Mouse (Mus musculus): ENCODE data around the gene Dgkb. TPM values are rescaled to one million over a fixed set of nuclear protein-coding genes. Genes with fewer than 3 reads are reported as not detected.
A peak's percentile ranks its signal among the peaks of the same experiment; 100 is the strongest.

Gene Dgkb
- polyA plus RNA-seq, 1 experiment from 2014 or later = 6.0 TPM

DNA sequence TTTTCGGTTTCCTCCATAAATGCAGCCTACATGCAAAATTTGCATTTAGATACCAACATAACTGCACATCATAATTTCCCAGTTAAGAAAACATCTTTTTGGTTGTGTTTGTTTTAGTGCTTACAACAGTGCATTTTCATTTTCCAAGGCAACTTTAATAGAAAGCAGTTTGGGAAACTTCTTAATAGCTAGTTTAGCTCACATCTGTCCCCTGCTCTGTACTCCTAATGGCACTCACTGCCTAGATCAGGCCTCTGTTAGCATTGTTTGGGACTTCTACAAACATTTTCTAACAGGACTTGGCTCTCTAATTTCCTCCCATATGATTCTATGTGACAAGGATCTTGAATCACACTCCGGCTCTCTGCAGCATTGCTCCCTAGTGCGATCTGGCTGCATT is 486.7 kb downstream of the Dgkb start:
- Histone ChIP-seq H3K4me3 (no peak overlapping the region), H3K4me2 (replicated peaks) (no peak overlapping the region), H3K4me1 (peaks cover 21% of the 10 kb centered on the region), H3K9me3 (no peaks in the 10 kb centered on the region), H3K9ac (replicated peaks) (no peak overlapping the region), H3K27ac (replicated peaks) (peak overlapping the region; percentile 58; the same call in 1 of the 2 replicates), H3K27me3 (no peaks in the 10 kb centered on the region), H3K36me3 (no peaks in the 10 kb centered on the region)
- WGBS = 45% methylated on average over 3 of the region's 3 CpGs
- ATAC-seq (replicated peaks) = peak; percentile 66

- Histone ChIP-seq H3K4me1 (no peaks in the 10 kb centered on the region), H3K27me3 (no peaks in the 10 kb centered on the region), H3K4me3 (no peak overlapping the region), H3K9me3 (no peaks in the 10 kb centered on the region), H3K36me3 (no peaks in the 10 kb centered on the region), H3K4me2 (replicated peaks) (no peak overlapping the region), H3K9ac (replicated peaks) (no peak overlapping the region), H3K27ac (replicated peaks) (no peak overlapping the region)
- ATAC-seq (replicated peaks) = no peak
Measured at GRCm38 (mm10) chr12:38309885-38310284, 492.4 kb downstream of the Dgkb start.

- no peak overlapping the region for H3K27ac ChIP-seq (replicated peaks)
- H3K4me3 ChIP-seq = no peak overlapping the region
- WGBS = 3% methylated on average over 1 of the region's 1 CpGs
- no peaks in the 10 kb centered on the region for H3K4me1 ChIP-seq
- 0 out of 2 replicates have a peak, but pooled peaks have one; percentile 41 for ATAC-seq (replicated peaks)
- H3K9ac ChIP-seq (replicated peaks) = no peak overlapping the region
- H3K36me3 ChIP-seq = no peaks in the 10 kb centered on the region
- no peaks in the 10 kb centered on the region for H3K27me3 ChIP-seq
- H3K9me3 ChIP-seq = no peaks in the 10 kb centered on the region
- no peak overlapping the region for H3K4me2 ChIP-seq (replicated peaks)
Measured at GRCm38 (mm10) chr12:38327729-38328271, 510.3 kb downstream of the Dgkb start.

DNA sequence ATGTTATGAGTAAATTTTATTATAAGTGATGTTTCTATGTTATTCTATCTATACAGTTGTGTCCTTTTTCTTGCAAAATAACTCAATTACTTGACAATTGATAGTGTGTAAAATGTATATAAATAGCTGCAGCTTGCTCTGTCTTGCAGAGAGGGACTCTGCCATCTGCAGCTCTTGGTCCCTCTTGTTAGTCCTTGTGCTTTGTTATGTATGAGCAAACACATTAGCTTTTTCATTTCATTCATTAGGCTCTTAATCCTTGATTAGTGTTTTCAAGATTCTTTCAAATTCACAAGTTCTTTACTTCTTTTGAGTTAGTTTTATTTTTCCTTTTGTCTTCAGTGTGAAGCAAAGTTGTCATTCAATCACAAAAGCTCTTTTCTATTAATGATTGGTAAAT is 511.3 kb downstream of the Dgkb start:
- Histone ChIP-seq H3K36me3 (no peaks in the 10 kb centered on the region), H3K4me3 (no peak overlapping the region), H3K9me3 (no peaks in the 10 kb centered on the region), H3K4me2 (replicated peaks) (no peak overlapping the region), H3K4me1 (no peaks in the 10 kb centered on the region), H3K9ac (replicated peaks) (no peak overlapping the region), H3K27ac (replicated peaks) (no peak overlapping the region), H3K27me3 (no peaks in the 10 kb centered on the region)
- peak; percentile 80 for ATAC-seq (replicated peaks)

DNA sequence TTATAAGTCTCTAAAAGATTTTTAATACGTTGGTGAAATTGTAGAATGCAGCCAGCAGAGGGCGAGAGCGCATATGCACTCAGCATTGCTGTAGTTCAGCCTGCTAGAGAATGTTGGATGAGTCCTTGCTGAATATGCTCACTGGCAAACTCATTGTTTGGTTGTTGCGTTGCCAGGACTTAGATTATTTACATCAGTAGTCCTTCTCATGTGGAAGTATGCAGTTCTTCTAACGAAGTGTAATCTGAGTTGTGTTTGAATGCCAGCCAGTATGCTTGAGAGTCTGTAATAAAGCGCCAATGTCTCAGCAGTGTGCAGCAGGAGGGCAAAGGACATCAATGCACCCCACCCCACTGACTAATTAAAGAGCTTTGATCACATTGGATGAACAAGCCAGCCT is 525.1 kb downstream of the Dgkb start:
- Histone ChIP-seq H3K9me3 (no peaks in the 10 kb centered on the region), H3K4me3 (0 out of 2 replicates have a peak overlapping the region, but pooled peaks have one; percentile 8), H3K4me2 (replicated peaks) (peak overlapping the region; percentile 17; the same call in 1 of the 2 replicates), H3K27me3 (0 out of 2 replicates have a peak, but pooled peaks cover 2% of the 10 kb centered on the region), H3K4me1 (peaks cover 4% of the 10 kb centered on the region), H3K9ac (replicated peaks) (no peak overlapping the region), H3K36me3 (no peaks in the 10 kb centered on the region), H3K27ac (replicated peaks) (no peak overlapping the region)
- peak; percentile 95 for ATAC-seq (replicated peaks)
- 3% methylated on average over 6 of the region's 6 CpGs for WGBS

- no peak for ATAC-seq (replicated peaks)
- 79% methylated on average over 3 of the region's 3 CpGs for WGBS
- H3K27ac ChIP-seq (replicated peaks) = no peak overlapping the region
- H3K36me3 ChIP-seq = no peaks in the 10 kb centered on the region
- no peaks in the 10 kb centered on the region for H3K4me1 ChIP-seq
- no peak overlapping the region for H3K4me2 ChIP-seq (replicated peaks)
- no peaks in the 10 kb centered on the region for H3K27me3 ChIP-seq
- H3K9me3 ChIP-seq = no peaks in the 10 kb centered on the region
- H3K9ac ChIP-seq (replicated peaks) = no peak overlapping the region
- H3K4me3 ChIP-seq = no peak overlapping the region
Measured at GRCm38 (mm10) chr12:38352481-38352880, 535.0 kb downstream of the Dgkb start.

- Histone ChIP-seq H3K9me3 (no peaks in the 10 kb centered on the region), H3K9ac (replicated peaks) (no peak overlapping the region), H3K27me3 (no peaks in the 10 kb centered on the region), H3K4me2 (replicated peaks) (no peak overlapping the region), H3K27ac (replicated peaks) (no peak overlapping the region), H3K4me1 (no peaks in the 10 kb centered on the region), H3K36me3 (no peaks in the 10 kb centered on the region), H3K4me3 (no peak overlapping the region)
- 74% methylated on average over 1 of the region's 1 CpGs for WGBS
- no peak for ATAC-seq (replicated peaks)
Measured at GRCm38 (mm10) chr12:38356386-38356785, 538.9 kb downstream of the Dgkb start.

- H3K4me1 ChIP-seq = no peaks in the 10 kb centered on the region
- no peaks in the 10 kb centered on the region for H3K36me3 ChIP-seq
- no peak overlapping the region for H3K9ac ChIP-seq (replicated peaks)
- H3K4me3 ChIP-seq = no peak overlapping the region
- H3K9me3 ChIP-seq = no peaks in the 10 kb centered on the region
- WGBS = 43% methylated on average over 4 of the region's 4 CpGs
- H3K27ac ChIP-seq (replicated peaks) = no peak overlapping the region
- ATAC-seq (replicated peaks) = no peak
- no peaks in the 10 kb centered on the region for H3K27me3 ChIP-seq
- no peak overlapping the region for H3K4me2 ChIP-seq (replicated peaks)
Measured at GRCm38 (mm10) chr12:38361491-38361890, 544.0 kb downstream of the Dgkb start.

DNA sequence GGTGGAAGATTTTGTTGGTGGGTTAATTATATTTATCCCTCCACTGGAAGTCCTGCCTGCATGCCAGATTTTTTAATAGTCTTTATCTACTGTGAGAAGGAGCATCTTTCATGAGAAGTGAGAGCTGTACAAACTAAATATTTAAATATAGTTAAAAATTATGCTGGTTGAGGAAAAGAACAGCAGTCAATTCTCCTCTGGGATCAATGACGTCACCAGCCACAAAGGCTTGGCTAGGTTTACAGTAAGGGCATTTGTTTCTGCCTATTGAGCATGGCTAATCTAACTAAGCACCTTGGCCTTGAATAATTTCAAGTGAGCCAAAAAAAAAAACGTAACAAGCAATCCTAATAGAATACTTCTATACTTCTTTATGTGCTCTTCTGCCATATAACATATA is 554.1 kb downstream of the Dgkb start:
- no peak overlapping the region for H3K4me2 ChIP-seq (replicated peaks)
- H3K9ac ChIP-seq (replicated peaks) = no peak overlapping the region
- H3K9me3 ChIP-seq = no peaks in the 10 kb centered on the region
- no peak overlapping the region for H3K4me3 ChIP-seq
- no peaks in the 10 kb centered on the region for H3K36me3 ChIP-seq
- no peaks in the 10 kb centered on the region for H3K27me3 ChIP-seq
- H3K27ac ChIP-seq (replicated peaks) = no peak overlapping the region
- 32% methylated on average over 2 of the region's 2 CpGs for WGBS
- H3K4me1 ChIP-seq = no peaks in the 10 kb centered on the region
- no peak for ATAC-seq (replicated peaks)

DNA sequence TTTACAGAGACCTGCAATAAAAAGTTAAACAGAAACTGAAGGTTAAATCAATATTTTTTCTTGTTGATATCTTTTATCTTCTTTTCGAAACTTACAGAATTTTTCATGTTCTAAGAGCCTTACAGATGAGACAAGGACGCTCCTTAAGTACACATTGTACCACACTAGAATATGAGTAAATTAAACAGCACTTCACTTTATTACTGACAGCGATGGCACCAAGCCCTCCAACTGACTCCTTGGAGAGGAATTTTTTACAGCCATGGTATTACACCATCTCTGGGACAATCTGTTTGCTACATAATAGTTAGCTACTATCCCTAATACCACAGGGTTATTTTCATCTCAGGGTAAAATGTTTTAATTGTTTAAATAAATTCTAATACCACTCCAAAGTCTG is 556.6 kb downstream of the Dgkb start:
- H3K36me3 ChIP-seq = no peaks in the 10 kb centered on the region
- no peak overlapping the region for H3K4me2 ChIP-seq (replicated peaks)
- no peaks in the 10 kb centered on the region for H3K4me1 ChIP-seq
- no peaks in the 10 kb centered on the region for H3K9me3 ChIP-seq
- H3K9ac ChIP-seq (replicated peaks) = no peak overlapping the region
- no peak overlapping the region for H3K4me3 ChIP-seq
- no peak for ATAC-seq (replicated peaks)
- WGBS = 90% methylated on average over 3 of the region's 3 CpGs
- H3K27me3 ChIP-seq = no peaks in the 10 kb centered on the region
- no peak overlapping the region for H3K27ac ChIP-seq (replicated peaks)

GRCm38 (mm10) chr12:38385942-38386341 is 568.4 kb downstream of the Dgkb start:
- no peaks in the 10 kb centered on the region for H3K36me3 ChIP-seq
- peaks cover 9% of the 10 kb centered on the region for H3K4me1 ChIP-seq
- H3K9ac ChIP-seq (replicated peaks) = no peak overlapping the region
- no peak overlapping the region for H3K4me2 ChIP-seq (replicated peaks)
- WGBS = 26% methylated on average over 6 of the region's 6 CpGs
- ATAC-seq (replicated peaks) = peak; percentile 82
- H3K4me3 ChIP-seq = no peak overlapping the region
- no peaks in the 10 kb centered on the region for H3K27me3 ChIP-seq
- H3K27ac ChIP-seq (replicated peaks) = no peak overlapping the region
- no peaks in the 10 kb centered on the region for H3K9me3 ChIP-seq

DNA sequence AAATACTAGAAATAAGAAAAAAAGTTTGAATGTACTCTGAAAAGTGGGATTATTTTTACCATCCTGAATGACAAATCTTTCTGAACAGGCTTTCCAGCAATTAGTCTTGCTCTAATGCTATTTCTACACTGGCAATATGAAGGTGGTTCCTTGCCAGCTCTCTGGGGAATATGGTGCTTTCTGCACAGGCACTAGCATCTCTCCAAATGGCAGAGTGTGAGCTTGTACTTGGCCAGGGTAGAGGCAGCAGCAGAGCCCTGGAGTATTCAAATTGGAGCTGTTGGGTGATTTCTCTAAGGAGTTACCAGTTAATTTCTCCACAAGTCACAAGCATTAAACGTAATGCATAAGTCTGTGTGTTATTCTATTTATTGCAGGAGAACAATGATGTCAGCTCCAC is 569.5 kb downstream of the Dgkb start:
- Histone ChIP-seq H3K4me1 (peaks cover 9% of the 10 kb centered on the region), H3K9me3 (no peaks in the 10 kb centered on the region), H3K36me3 (no peaks in the 10 kb centered on the region), H3K27me3 (no peaks in the 10 kb centered on the region), H3K9ac (replicated peaks) (no peak overlapping the region), H3K27ac (replicated peaks) (no peak overlapping the region), H3K4me2 (replicated peaks) (no peak overlapping the region), H3K4me3 (no peak overlapping the region)
- ATAC-seq (replicated peaks) = peak; percentile 86
- WGBS = 51% methylated on average over 1 of the region's 1 CpGs

DNA sequence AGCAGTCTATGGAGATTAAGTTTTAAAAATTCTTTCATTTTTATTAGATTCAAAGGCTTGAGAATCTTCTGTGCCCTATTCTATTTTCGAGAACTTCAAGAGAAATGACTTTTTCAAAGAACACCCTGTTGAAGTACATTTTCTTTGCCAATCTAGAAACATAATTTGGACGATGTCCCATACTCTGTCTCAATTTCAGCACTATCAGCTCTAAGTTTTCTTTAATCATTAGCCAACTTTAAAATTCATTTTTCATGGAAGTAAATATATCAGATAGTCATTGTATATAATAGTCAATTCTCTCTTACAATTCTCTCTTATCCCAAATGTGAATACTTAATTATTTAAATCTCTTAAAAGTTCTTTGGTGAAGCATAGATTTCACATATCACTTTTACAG is 570.1 kb downstream of the Dgkb start:
- Histone ChIP-seq H3K9ac (replicated peaks) (no peak overlapping the region), H3K4me3 (no peak overlapping the region), H3K9me3 (no peaks in the 10 kb centered on the region), H3K36me3 (no peaks in the 10 kb centered on the region), H3K27me3 (no peaks in the 10 kb centered on the region), H3K4me1 (peaks cover 9% of the 10 kb centered on the region), H3K27ac (replicated peaks) (no peak overlapping the region), H3K4me2 (replicated peaks) (no peak overlapping the region)
- no peak for ATAC-seq (replicated peaks)
- WGBS = 75% methylated on average over 2 of the region's 2 CpGs
